Comparison of ENCODE assay signal across 30 mouse cellular contexts in genomic region chr3:24938507-24939182, GRCm38 (mm10).
A peak's percentile ranks its signal among the peaks of the same experiment; 100 is the strongest.
DNase-seq lines count a peak whose midpoint lies in the region; ATAC-seq and TF ChIP-seq lines count a peak whose summit lies in the region.
"Had no signal": no experiment of that assay in that cellular context is flagged by ENCODE, and none has a peak within 500 bp of the region (broad histone marks: within the 10 kb centered on the region; RNA-seq: fewer than 3 reads in every experiment).

No protein-coding gene starts in this region.

- H3K27ac ChIP-seq in hindbrain, embryonic 11.5 days (ENCODE audit: low read depth, low read length), result no peak overlapping the region
- no peak overlapping the region for H3K27ac ChIP-seq in hindbrain, embryonic 10.5 days
- H3K27ac ChIP-seq in forebrain, embryonic 12.5 days, result no peak overlapping the region
- H3K27ac ChIP-seq in forebrain, postnatal 0 days (ENCODE audit: low read depth, low read length), result no peak overlapping the region
- H3K27ac ChIP-seq: heart, embryonic 10.5 days; heart, embryonic 15.5 days; limb, embryonic 12.5 days; liver, embryonic 15.5 days; neural tube, embryonic 12.5 days; stomach, postnatal 0 days had no signal

- intact Hi-C loops in left cerebral cortex, postnatal 25 days (cut with DNase I), result no loop called here

- H3K9me3 ChIP-seq in hindbrain, embryonic 11.5 days (ENCODE audit: control insufficient read depth, low read length), result no peaks in the 10 kb centered on the region
- H3K9me3 ChIP-seq in hindbrain, embryonic 10.5 days, result no peaks in the 10 kb centered on the region
- H3K9me3 ChIP-seq in forebrain, embryonic 12.5 days, result no peaks in the 10 kb centered on the region
- H3K9me3 ChIP-seq in forebrain, postnatal 0 days (ENCODE audit: low read length), result no peaks in the 10 kb centered on the region
- H3K9me3 ChIP-seq: heart, embryonic 10.5 days; heart, embryonic 15.5 days; limb, embryonic 12.5 days; liver, embryonic 15.5 days; neural tube, embryonic 12.5 days had no signal

- peak; percentile 53; the same call in 1 of the 2 replicates for ATAC-seq in hindbrain, embryonic 11.5 days (ENCODE audit: low FRiP score)
- ATAC-seq in forebrain, embryonic 12.5 days (ENCODE audit: low FRiP score), result peak; percentile 89
- ATAC-seq in forebrain, postnatal 0 days, result peak; percentile 55; the same call in 1 of the 2 replicates
- ATAC-seq: intestine, embryonic 16.5 days; Patski had no signal

- no peaks in the 10 kb centered on the region for H3K36me3 ChIP-seq in hindbrain, embryonic 11.5 days (ENCODE audit: control insufficient read depth, insufficient read depth, low read length)
- H3K36me3 ChIP-seq in hindbrain, embryonic 10.5 days, result no peaks in the 10 kb centered on the region
- H3K36me3 ChIP-seq in forebrain, embryonic 12.5 days (replicated peaks), result no peaks in the 10 kb centered on the region
- H3K36me3 ChIP-seq in forebrain, postnatal 0 days (ENCODE audit: insufficient read depth), result no peaks in the 10 kb centered on the region
- H3K36me3 ChIP-seq: heart, embryonic 10.5 days; heart, embryonic 15.5 days; limb, embryonic 12.5 days; liver, embryonic 15.5 days; neural tube, embryonic 12.5 days had no signal

- WGBS in hindbrain, embryonic 11.5 days, result 84% methylated on average over 5 of the region's 5 CpGs
- WGBS in hindbrain, embryonic 10.5 days, result 91% methylated on average over 5 of the region's 5 CpGs
- 67% methylated on average over 5 of the region's 5 CpGs for WGBS in forebrain, embryonic 12.5 days
- 47% methylated on average over 5 of the region's 5 CpGs for WGBS in forebrain, postnatal 0 days

- H3K27me3 ChIP-seq in hindbrain, embryonic 11.5 days (ENCODE audit: control insufficient read depth, insufficient read depth, low read length), result no peaks in the 10 kb centered on the region
- no peaks in the 10 kb centered on the region for H3K27me3 ChIP-seq in hindbrain, embryonic 10.5 days (ENCODE audit: insufficient read depth, poor library complexity, severe bottlenecking)
- H3K27me3 ChIP-seq in forebrain, embryonic 12.5 days, result no peaks in the 10 kb centered on the region
- H3K27me3 ChIP-seq in forebrain, postnatal 0 days (ENCODE audit: insufficient read depth, low read length), result no peaks in the 10 kb centered on the region
- H3K27me3 ChIP-seq: heart, embryonic 15.5 days; limb, embryonic 12.5 days; liver, embryonic 15.5 days; neural tube, embryonic 12.5 days; Patski had no signal

- TF ChIP-seq CTCF in forebrain, postnatal 0 days (IDR thresholded peaks at IDR 0.05; ENCODE audit: low read depth), result no peak

- no peak overlapping the region for H3K4me3 ChIP-seq in hindbrain, embryonic 11.5 days (ENCODE audit: low read depth, low read length)
- H3K4me3 ChIP-seq in hindbrain, embryonic 10.5 days, result no peak overlapping the region
- no peak overlapping the region for H3K4me3 ChIP-seq in forebrain, embryonic 12.5 days (replicated peaks)
- H3K4me3 ChIP-seq in forebrain, postnatal 0 days (ENCODE audit: low read depth, low read length), result no peak overlapping the region
- H3K4me3 ChIP-seq: heart, embryonic 10.5 days; heart, embryonic 15.5 days; limb, embryonic 12.5 days; liver, embryonic 15.5 days; myocyte; neural tube, embryonic 12.5 days had no signal

- DNase-seq in hindbrain, embryonic 11.5 days (ENCODE audit: low spot score), result no peak
- no peak for DNase-seq in hindbrain, embryonic 10.5 days (ENCODE audit: low spot score)
- peak; percentile 12 for DNase-seq in brain, adult 2 months (ENCODE audit: low read depth, low spot score)
- DNase-seq in forebrain, postnatal 0 days, result peak; percentile 7
- DNase-seq in cerebellum, adult 18-20 months, result no peak
- DNase-seq in urinary bladder, postnatal 36 days (ENCODE audit: low spot score in 2 of 2), result no peak
- DNase-seq in left cerebral cortex, postnatal 25 days (ENCODE audit: low spot score in 2 of 2), result no peak
- DNase-seq: adrenal gland, postnatal 10 days; cerebellum, adult 2 months; cerebellum, postnatal 25 days; gastrocnemius, postnatal 25 days; heart, adult 11 months; heart, postnatal 36 days; kidney, postnatal 14 days; layer of hippocampus, adult 9-11 months; lung, embryonic 14.5 days; lung, postnatal 14 days; right cerebral cortex, postnatal 4 days; thymus, adult 18-20 months; thymus, postnatal 25 days had no signal

- H3K4me1 ChIP-seq in hindbrain, embryonic 11.5 days (replicated peaks; ENCODE audit: control insufficient read depth, insufficient read depth, low read length), result no peaks in the 10 kb centered on the region
- H3K4me1 ChIP-seq in hindbrain, embryonic 10.5 days (replicated peaks), result no peaks in the 10 kb centered on the region
- H3K4me1 ChIP-seq in forebrain, embryonic 12.5 days, result 0 out of 2 replicates have a peak, but pooled peaks cover 2% of the 10 kb centered on the region
- H3K4me1 ChIP-seq in forebrain, postnatal 0 days (ENCODE audit: insufficient read depth), result peaks cover 5% of the 10 kb centered on the region; the same call in 1 of the 2 replicates
- H3K4me1 ChIP-seq: heart, embryonic 10.5 days; heart, embryonic 15.5 days; limb, embryonic 12.5 days; liver, embryonic 15.5 days; neural tube, embryonic 12.5 days had no signal

- no peak overlapping the region for H3K9ac ChIP-seq in hindbrain, embryonic 11.5 days (ENCODE audit: low read depth, low read length)
- no peak overlapping the region for H3K9ac ChIP-seq in forebrain, embryonic 12.5 days
- H3K9ac ChIP-seq in forebrain, postnatal 0 days, result no peak overlapping the region
- H3K9ac ChIP-seq: heart, embryonic 15.5 days; limb, embryonic 12.5 days; liver, embryonic 15.5 days; lung, embryonic 14.5 days; neural tube, embryonic 12.5 days had no signal

- H3K4me2 ChIP-seq in hindbrain, embryonic 11.5 days (replicated peaks; ENCODE audit: low read depth, low read length), result no peak overlapping the region
- H3K4me2 ChIP-seq in forebrain, embryonic 12.5 days, result no peak overlapping the region
- no peak overlapping the region for H3K4me2 ChIP-seq in forebrain, postnatal 0 days (ENCODE audit: low read depth)
- H3K4me2 ChIP-seq: heart, embryonic 15.5 days; limb, embryonic 12.5 days; liver, embryonic 15.5 days; lung, embryonic 14.5 days; neural tube, embryonic 12.5 days had no signal

Comparison
In these comparisons a context has a peak if more than half of its experiments do, and no peak if none do; other contexts are left out.
1. DNase-seq: peak in brain, adult 2 months (single experiment) and forebrain, postnatal 0 days (single experiment); none in hindbrain, embryonic 11.5 days (single experiment), hindbrain, embryonic 10.5 days (single experiment), cerebellum, adult 18-20 months (0 of 2), urinary bladder, postnatal 36 days (0 of 2) and left cerebral cortex, postnatal 25 days (0 of 2).
2. Peak in every context shown above with its lines, with median percentiles within 50 percentile points of each other: ATAC-seq.